In genomic region chr9:25487446-25488110, GRCm38 (mm10) we compare ENCODE assay signal across 8 mouse cellular contexts. TPM values are rescaled to one million over a fixed set of nuclear protein-coding genes. Genes with fewer than 3 reads are reported as not detected.
DNase-seq lines count a peak whose midpoint lies in the region; ATAC-seq lines count a peak whose summit lies in the region.
"Had no signal": no experiment of that assay in that cellular context is flagged by ENCODE, and none has a peak within 500 bp of the region (broad histone marks: within the 10 kb centered on the region; RNA-seq: fewer than 3 reads in every experiment).

No protein-coding gene starts in this region.

- no peaks in the 10 kb centered on the region for H3K36me3 ChIP-seq in hindbrain, embryonic 16.5 days (ENCODE audit: control insufficient read depth, insufficient read depth, low read length)
- H3K36me3 ChIP-seq in hindbrain, embryonic 13.5 days = no peaks in the 10 kb centered on the region
- 0 out of 2 replicates have a peak, but pooled peaks cover 13% of the 10 kb centered on the region for H3K36me3 ChIP-seq in heart, embryonic 13.5 days
- H3K36me3 ChIP-seq in intestine, embryonic 16.5 days (ENCODE audit: control insufficient read depth, insufficient read depth, low read length) = no peaks in the 10 kb centered on the region
- H3K36me3 ChIP-seq in forebrain, embryonic 15.5 days = no peaks in the 10 kb centered on the region
- H3K36me3 ChIP-seq: liver, embryonic 13.5 days had no signal

- ATAC-seq in hindbrain, embryonic 16.5 days = 0 out of 2 replicates have a peak, but pooled peaks have one; percentile 28
- ATAC-seq in hindbrain, embryonic 13.5 days (ENCODE audit: low FRiP score) = no peak
- 0 out of 2 replicates have a peak, but pooled peaks have one; percentile 23 for ATAC-seq in heart, embryonic 13.5 days (ENCODE audit: extremely low read depth, insufficient number of reproducible peaks, low FRiP score, low TSS enrichment)
- ATAC-seq in intestine, embryonic 16.5 days = no peak
- ATAC-seq in forebrain, embryonic 15.5 days (replicated peaks) = no peak

- no peak overlapping the region for H3K4me3 ChIP-seq in hindbrain, embryonic 16.5 days (ENCODE audit: low read length)
- H3K4me3 ChIP-seq in hindbrain, embryonic 13.5 days = no peak overlapping the region
- H3K4me3 ChIP-seq in heart, embryonic 13.5 days = no peak overlapping the region
- no peak overlapping the region for H3K4me3 ChIP-seq in intestine, embryonic 16.5 days (ENCODE audit: low read length)
- no peak overlapping the region for H3K4me3 ChIP-seq in forebrain, embryonic 15.5 days
- H3K4me3 ChIP-seq: liver, embryonic 13.5 days had no signal

- no peak overlapping the region for H3K27ac ChIP-seq in hindbrain, embryonic 16.5 days (ENCODE audit: low read depth, low read length)
- no peak overlapping the region for H3K27ac ChIP-seq in hindbrain, embryonic 13.5 days
- peak overlapping the region; percentile 21; the same call in 1 of the 2 replicates for H3K27ac ChIP-seq in heart, embryonic 13.5 days (replicated peaks)
- H3K27ac ChIP-seq in intestine, embryonic 16.5 days (ENCODE audit: low read length) = no peak overlapping the region
- no peak overlapping the region for H3K27ac ChIP-seq in forebrain, embryonic 15.5 days (replicated peaks)
- H3K27ac ChIP-seq: liver, embryonic 13.5 days had no signal

- H3K9me3 ChIP-seq in hindbrain, embryonic 16.5 days (ENCODE audit: control insufficient read depth, low read length) = no peaks in the 10 kb centered on the region
- no peaks in the 10 kb centered on the region for H3K9me3 ChIP-seq in hindbrain, embryonic 13.5 days
- no peaks in the 10 kb centered on the region for H3K9me3 ChIP-seq in heart, embryonic 13.5 days
- no peaks in the 10 kb centered on the region for H3K9me3 ChIP-seq in intestine, embryonic 16.5 days (ENCODE audit: control insufficient read depth, low read length)
- no peaks in the 10 kb centered on the region for H3K9me3 ChIP-seq in forebrain, embryonic 15.5 days
- H3K9me3 ChIP-seq: liver, embryonic 13.5 days had no signal

- H3K4me1 ChIP-seq in hindbrain, embryonic 16.5 days (ENCODE audit: control insufficient read depth, insufficient read depth, low read depth, low read length) = peaks cover 20% of the 10 kb centered on the region
- peaks cover 22% of the 10 kb centered on the region for H3K4me1 ChIP-seq in hindbrain, embryonic 13.5 days (replicated peaks)
- H3K4me1 ChIP-seq in heart, embryonic 13.5 days = peaks cover 82% of the 10 kb centered on the region
- peaks cover 16% of the 10 kb centered on the region; the same call in 1 of the 2 replicates for H3K4me1 ChIP-seq in intestine, embryonic 16.5 days (ENCODE audit: control insufficient read depth, insufficient read depth, low read length)
- H3K4me1 ChIP-seq in forebrain, embryonic 15.5 days = peaks cover 37% of the 10 kb centered on the region

- 51% methylated on average over 12 of the region's 12 CpGs for WGBS in hindbrain, embryonic 16.5 days
- WGBS in hindbrain, embryonic 13.5 days = 53% methylated on average over 12 of the region's 12 CpGs
- WGBS in heart, embryonic 13.5 days = 48% methylated on average over 12 of the region's 12 CpGs
- WGBS in intestine, embryonic 16.5 days = 60% methylated on average over 12 of the region's 12 CpGs
- 47% methylated on average over 12 of the region's 12 CpGs for WGBS in forebrain, embryonic 15.5 days

- no peaks in the 10 kb centered on the region for H3K27me3 ChIP-seq in hindbrain, embryonic 16.5 days (replicated peaks; ENCODE audit: control insufficient read depth, insufficient read depth, low read length)
- H3K27me3 ChIP-seq in hindbrain, embryonic 13.5 days = peaks cover 7% of the 10 kb centered on the region
- no peaks in the 10 kb centered on the region for H3K27me3 ChIP-seq in heart, embryonic 13.5 days (replicated peaks)
- H3K27me3 ChIP-seq in intestine, embryonic 16.5 days (replicated peaks; ENCODE audit: control insufficient read depth, insufficient read depth, low read length) = no peaks in the 10 kb centered on the region
- no peaks in the 10 kb centered on the region for H3K27me3 ChIP-seq in forebrain, embryonic 15.5 days

- peak; percentile 83 for DNase-seq in adrenal gland, postnatal 10 days
- peak; percentile 51 to 59 for DNase-seq in kidney, postnatal 4 days
- DNase-seq: liver, embryonic 13.5 days had no signal

- H3K9ac ChIP-seq in hindbrain, embryonic 16.5 days (ENCODE audit: low read depth, low read length) = no peak overlapping the region
- H3K9ac ChIP-seq in hindbrain, embryonic 13.5 days = no peak overlapping the region
- 0 out of 2 replicates have a peak overlapping the region, but pooled peaks have one; percentile 24 for H3K9ac ChIP-seq in heart, embryonic 13.5 days
- no peak overlapping the region for H3K9ac ChIP-seq in intestine, embryonic 16.5 days (ENCODE audit: low read depth, low read length)
- H3K9ac ChIP-seq in forebrain, embryonic 15.5 days (replicated peaks) = no peak overlapping the region
- H3K9ac ChIP-seq: liver, embryonic 13.5 days had no signal

- H3K4me2 ChIP-seq in hindbrain, embryonic 16.5 days (ENCODE audit: low read length) = peak overlapping the region; percentile 6; the same call in 1 of the 2 replicates
- H3K4me2 ChIP-seq in hindbrain, embryonic 13.5 days = no peak overlapping the region
- H3K4me2 ChIP-seq in heart, embryonic 13.5 days = 0 out of 2 replicates have a peak overlapping the region, but pooled peaks have one; percentile 14
- H3K4me2 ChIP-seq in intestine, embryonic 16.5 days (ENCODE audit: low read depth, low read length) = no peak overlapping the region
- no peak overlapping the region for H3K4me2 ChIP-seq in forebrain, embryonic 15.5 days (replicated peaks)
- H3K4me2 ChIP-seq: liver, embryonic 13.5 days had no signal

RNA-seq across cellular contexts. Expression of gene Eepd1, which starts 6.2 kb away (rescaled TPM):
- 15.3 and 15.6 TPM in 2 replicates for polyA plus RNA-seq in hindbrain, embryonic 16.5 days (2015; fragmentation: Nextera tagmentation; extraction: Ambion mirVana)
- polyA plus RNA-seq in hindbrain, embryonic 13.5 days (2015; fragmentation: Nextera tagmentation; extraction: Ambion mirVana) = 7.0 and 8.0 TPM in 2 replicates
- total RNA-seq in adrenal gland, postnatal 10 days (2021) = 10 to 100 TPM; 18.6 to 30.3 TPM
- polyA plus RNA-seq in heart, embryonic 13.5 days (2015; fragmentation: Nextera tagmentation; extraction: Ambion mirVana) = 21.4 and 23.2 TPM in 2 replicates
- 6.9 and 8.1 TPM in 2 replicates for polyA plus RNA-seq in intestine, embryonic 16.5 days (2015; fragmentation: Nextera tagmentation; extraction: Ambion mirVana)
- polyA plus RNA-seq in forebrain, embryonic 15.5 days (2015; fragmentation: Nextera tagmentation; extraction: Ambion mirVana) = 13.5 and 14.2 TPM in 2 replicates

Comparison
In these comparisons a context has a peak if more than half of its experiments do, and no peak if none do; other contexts are left out.
1. ATAC-seq: peak in hindbrain, embryonic 16.5 days (single experiment) and heart, embryonic 13.5 days (single experiment); none in hindbrain, embryonic 13.5 days (single experiment), intestine, embryonic 16.5 days (single experiment) and forebrain, embryonic 15.5 days (single experiment).
2. H3K4me2 ChIP-seq: peak in hindbrain, embryonic 16.5 days (single experiment) and heart, embryonic 13.5 days (single experiment); none in hindbrain, embryonic 13.5 days (single experiment), intestine, embryonic 16.5 days (single experiment) and forebrain, embryonic 15.5 days (single experiment).